Mouse (Mus musculus): ENCODE results near the gene Olfr401. TPM values are rescaled to one million over a fixed set of nuclear protein-coding genes. Genes with fewer than 3 reads are reported as not detected.
"Not testable (repeated sequence)": the region's sequence is repeated elsewhere in the genome, so short reads cannot be mapped to it uniquely, and the experiment has no call there.

Gene Olfr401
- not detected for total RNA-seq (2021)

DNA sequence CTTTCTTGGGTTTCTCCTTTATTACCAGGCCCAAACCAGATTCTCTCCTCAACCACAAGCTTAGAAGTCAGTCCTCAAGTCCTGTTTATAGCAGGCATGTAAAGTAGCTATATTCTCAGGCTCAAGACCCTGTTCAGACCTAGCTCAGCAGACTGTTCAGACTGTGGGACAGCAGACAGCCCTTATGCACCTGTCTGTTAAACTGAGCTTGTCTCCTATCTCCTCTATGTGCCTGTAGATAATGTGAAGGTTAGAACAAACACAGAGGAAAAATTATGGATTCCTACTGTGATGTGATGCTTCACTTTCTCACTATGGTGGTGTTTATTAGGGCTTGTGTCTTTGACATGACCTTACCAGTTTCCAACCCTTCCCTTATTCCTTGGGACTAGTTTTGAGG, at the start of gene Olfr401:
TSS of gene Olfr401 (plus strand) at position 301 of the 400 bp plus-strand sequence.
- DNase-seq (ENCODE audit: low spot score in 2 of 2) = no peak
- intact Hi-C loops (cut with DNase I) = no loop called here

DNA sequence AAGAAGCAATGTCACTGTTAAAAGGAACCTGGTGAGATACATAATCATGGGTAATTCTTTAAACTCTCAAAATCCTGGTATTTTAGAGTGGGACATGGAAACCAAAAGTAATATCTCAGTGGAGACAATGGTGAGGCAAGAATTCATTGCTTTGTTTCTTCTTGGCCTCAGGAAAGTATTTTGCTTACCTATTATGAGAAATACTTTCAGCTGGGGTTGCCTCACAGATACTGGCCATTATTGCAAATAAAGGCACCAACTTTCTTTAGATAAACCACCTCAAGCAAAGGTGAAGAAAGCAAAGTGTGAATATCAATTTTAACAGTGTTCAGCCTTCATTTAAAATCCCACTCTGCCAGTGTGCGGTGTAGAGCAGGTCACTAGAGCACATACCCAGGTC, 43.9 kb upstream of the Olfr401 start, which contains the start of gene Zfp616:
TSS of gene Zfp616 (plus strand) at position 301 of the 400 bp plus-strand sequence.
- no peak for DNase-seq (ENCODE audit: low spot score in 2 of 2)
- intact Hi-C loops (cut with DNase I) = no loop called here

DNA sequence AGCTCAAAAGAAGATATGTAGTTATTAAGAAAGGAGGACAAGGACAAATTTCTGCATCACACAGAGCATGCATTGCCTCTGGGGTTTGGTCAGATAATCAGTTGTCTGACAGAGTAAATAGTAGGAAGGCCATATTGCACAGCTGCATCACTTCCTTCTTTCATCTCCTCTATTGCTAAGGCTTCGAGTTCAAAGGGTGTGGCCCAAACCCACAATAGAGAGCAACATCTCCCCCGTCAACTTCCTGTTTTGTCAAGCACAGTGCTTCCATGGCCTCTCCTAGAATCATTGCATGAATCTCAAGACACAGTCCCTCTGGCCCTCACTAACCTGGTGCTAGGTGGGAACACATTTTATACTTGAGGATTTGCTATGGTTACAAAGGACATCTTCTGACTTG, 12.8 kb upstream of the Olfr401 start:
- no peak for DNase-seq (ENCODE audit: low spot score in 2 of 2)
- intact Hi-C loops (cut with DNase I) = no loop called here

DNA sequence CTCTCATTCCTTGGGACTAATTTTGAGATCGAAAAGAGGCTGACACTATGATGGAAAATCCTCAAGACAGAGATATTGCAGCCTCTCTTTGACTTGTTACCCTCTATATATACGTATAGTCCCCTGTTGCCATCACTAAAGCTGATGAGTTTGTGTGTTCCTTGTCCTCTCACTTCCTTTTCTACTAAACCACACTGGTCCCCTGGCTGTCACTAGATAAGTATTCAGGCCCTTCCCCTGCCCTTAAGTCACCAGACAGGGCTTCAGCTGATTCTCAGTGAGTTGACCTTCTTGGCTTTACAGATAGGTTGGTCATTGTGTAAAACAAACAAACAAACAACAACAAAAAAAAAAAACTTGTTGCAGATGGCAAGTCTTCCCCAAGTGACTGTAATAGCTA, 12.0 kb upstream of the Olfr401 start:
- intact Hi-C loops (cut with DNase I) = no loop called here
- DNase-seq (ENCODE audit: low spot score in 2 of 2) = no peak

DNA sequence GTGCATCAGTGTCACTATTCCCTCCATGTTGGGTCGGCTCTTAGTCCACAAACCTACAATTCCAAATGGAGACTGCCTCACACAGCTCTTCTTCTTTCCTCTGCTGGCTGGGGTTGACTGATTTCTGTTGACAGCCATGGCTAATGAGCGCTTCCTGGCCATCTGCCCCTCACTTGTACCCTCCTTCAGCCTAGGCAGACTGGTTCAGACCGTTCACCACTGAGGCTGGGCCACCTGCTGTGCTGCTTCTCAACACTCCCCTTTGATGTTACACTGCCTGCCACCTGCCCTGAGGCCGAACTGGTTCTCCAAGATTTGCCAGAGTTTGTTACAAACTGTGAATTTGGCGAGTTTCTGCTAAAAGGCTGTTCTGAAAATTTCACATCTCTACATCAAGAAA, 8.4 kb upstream of the Olfr401 start:
- intact Hi-C loops (cut with DNase I) = no loop called here
- DNase-seq (ENCODE audit: low spot score in 2 of 2) = no peak

DNA sequence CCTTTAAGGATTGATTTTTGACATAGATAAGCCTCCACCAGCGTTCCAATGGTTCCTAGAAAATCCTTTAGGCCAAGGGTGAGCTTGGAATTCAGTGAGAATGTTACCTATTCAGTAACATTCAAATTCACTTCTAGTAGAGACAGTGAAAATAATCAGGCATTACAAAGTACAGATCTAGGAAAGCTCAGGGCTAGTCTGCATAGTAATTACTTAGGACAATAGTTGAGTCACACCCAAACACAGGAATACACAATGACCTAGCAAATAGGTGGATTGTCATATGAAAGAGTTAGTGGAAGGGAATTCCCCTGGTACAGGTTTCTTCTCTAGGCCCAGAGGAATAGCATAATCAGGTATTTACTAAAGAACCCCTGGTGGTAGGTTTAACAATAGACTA, 26.5 kb downstream of the Olfr401 start:
- DNase-seq (ENCODE audit: low spot score in 2 of 2); intact Hi-C loops (cut with DNase I): not testable (repeated sequence)

DNA sequence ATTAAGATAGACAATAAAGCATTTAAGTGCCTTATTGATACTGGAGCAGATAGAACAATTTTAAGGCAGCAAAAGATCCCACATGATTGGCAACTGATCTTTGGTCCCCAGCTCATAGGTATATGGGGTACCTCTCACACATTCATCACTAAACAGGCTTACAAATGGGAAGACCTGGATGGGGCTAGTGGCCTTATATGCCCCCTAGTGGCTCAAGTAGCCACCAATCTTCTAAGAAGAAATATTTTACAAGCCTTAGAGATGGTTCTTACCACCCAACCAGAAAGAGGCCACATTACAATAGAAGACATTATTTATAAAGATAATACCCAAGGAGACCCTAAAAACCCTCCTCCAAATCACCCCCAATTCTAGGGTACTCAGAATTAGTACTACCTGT, 32.4 kb downstream of the Olfr401 start:
- DNase-seq (ENCODE audit: low spot score in 2 of 2) = no peak
- intact Hi-C loops (cut with DNase I) = no loop called here

DNA sequence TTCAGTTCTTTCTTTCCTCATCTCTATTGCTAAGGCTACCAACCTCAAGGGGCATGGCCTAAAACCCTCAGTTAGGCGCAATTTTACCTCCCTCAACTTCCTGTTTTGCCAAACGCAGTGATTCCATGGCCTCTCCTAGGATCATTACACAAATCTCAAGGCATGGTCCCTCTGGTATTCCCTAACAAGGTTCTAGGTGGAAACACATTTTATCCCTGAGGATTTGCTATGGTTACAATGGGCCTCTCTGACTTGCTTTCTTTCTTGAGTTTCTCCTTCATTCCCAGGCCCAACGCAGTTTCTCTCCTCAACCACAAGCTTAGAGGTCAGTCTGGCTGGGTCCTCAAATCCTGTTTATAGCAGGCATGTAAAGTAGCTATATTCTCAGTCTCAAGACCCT, 39.7 kb downstream of the Olfr401 start, which contains the start of gene Olfr402:
TSS of gene Olfr402 (plus strand) at position 301 of the 400 bp plus-strand sequence.
- DNase-seq (ENCODE audit: low spot score in 2 of 2) = no peak

DNA sequence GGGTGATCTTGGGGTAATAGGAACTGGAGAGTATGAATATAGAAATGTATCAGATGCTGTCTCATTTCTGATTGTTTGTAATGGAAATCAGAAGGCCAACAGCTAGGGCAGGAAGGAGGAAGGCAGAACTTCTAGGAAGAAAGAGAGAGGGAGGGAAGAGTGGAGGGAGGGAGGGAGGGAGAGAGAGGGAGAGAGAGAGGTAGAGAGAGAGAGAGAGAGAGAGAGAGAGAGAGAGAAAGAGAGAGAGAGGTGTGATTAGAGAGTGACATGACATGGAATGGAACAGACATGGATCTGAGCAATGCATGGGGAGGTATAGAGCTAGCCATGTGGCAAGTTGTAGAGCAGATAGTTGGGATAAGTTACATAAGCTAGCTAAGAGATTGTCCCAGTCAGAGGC, 55.3 kb downstream of the Olfr401 start:
- DNase-seq (ENCODE audit: low spot score in 2 of 2) = no peak
- intact Hi-C loops (cut with DNase I) = no loop called here

More for the DNA sequence above, 39.7 kb downstream of the Olfr401 start, which contains the start of gene Olfr402:
- intact Hi-C loops (cut with DNase I) = no loop called here

Other genes starting within 250 kb of the Olfr401 start
- gene Olfr394, start 222.9 kb upstream of the Olfr401 start, total RNA-seq (2021) = not detected
- gene Olfr395, start 204.4 kb upstream of the Olfr401 start, total RNA-seq (2021) = not detected
- gene Olfr23, start 177.0 kb upstream of the Olfr401 start, total RNA-seq (2021) = not detected
- gene Olfr397, start 152.9 kb upstream of the Olfr401 start, total RNA-seq (2021) = not detected
- gene Olfr398, start 123.3 kb upstream of the Olfr401 start, total RNA-seq (2021) = not detected
- not detected for gene Olfr139, start 57.2 kb upstream of the Olfr401 start, total RNA-seq (2021)
- not detected for gene Olfr399, start 57.1 kb upstream of the Olfr401 start, total RNA-seq (2021)
- not detected for gene Zfp616, start 43.8 kb upstream of the Olfr401 start, total RNA-seq (2021)
- not detected for gene Olfr402, start 39.8 kb downstream of the Olfr401 start, total RNA-seq (2021)
- gene Olfr403, start 72.5 kb downstream of the Olfr401 start, total RNA-seq (2021) = not detected
- not detected for gene Olfr43, start 97.7 kb downstream of the Olfr401 start, total RNA-seq (2021)
- gene Olfr406, start 146.1 kb downstream of the Olfr401 start, total RNA-seq (2021) = not detected
- not detected for gene Olfr59, start 170.0 kb downstream of the Olfr401 start, total RNA-seq (2021)
- not detected for gene Olfr410, start 224.3 kb downstream of the Olfr401 start, total RNA-seq (2021)
- not detected for gene Olfr411, start 238.9 kb downstream of the Olfr401 start, total RNA-seq (2021)
- gene Olfr412, start 248.4 kb downstream of the Olfr401 start, total RNA-seq (2021) = not detected